Mouse (Mus musculus) stomach, postnatal 0 days (tissue): ENCODE results near the gene Tmem198.

Experiments used
- CTCF ChIP-seq: IDR thresholded peaks from 2 replicates; pipeline ENCODE4 v1.5.1; 2016; ENCODE audit warnings: antibody characterized with exemption, low read depth, mild to moderate bottlenecking, moderate library complexity
- EP300 ChIP-seq: optimal IDR thresholded peaks from 2 replicates; pipeline ENCODE3; 2016; ENCODE audit warnings: antibody characterized with exemption

DNA sequence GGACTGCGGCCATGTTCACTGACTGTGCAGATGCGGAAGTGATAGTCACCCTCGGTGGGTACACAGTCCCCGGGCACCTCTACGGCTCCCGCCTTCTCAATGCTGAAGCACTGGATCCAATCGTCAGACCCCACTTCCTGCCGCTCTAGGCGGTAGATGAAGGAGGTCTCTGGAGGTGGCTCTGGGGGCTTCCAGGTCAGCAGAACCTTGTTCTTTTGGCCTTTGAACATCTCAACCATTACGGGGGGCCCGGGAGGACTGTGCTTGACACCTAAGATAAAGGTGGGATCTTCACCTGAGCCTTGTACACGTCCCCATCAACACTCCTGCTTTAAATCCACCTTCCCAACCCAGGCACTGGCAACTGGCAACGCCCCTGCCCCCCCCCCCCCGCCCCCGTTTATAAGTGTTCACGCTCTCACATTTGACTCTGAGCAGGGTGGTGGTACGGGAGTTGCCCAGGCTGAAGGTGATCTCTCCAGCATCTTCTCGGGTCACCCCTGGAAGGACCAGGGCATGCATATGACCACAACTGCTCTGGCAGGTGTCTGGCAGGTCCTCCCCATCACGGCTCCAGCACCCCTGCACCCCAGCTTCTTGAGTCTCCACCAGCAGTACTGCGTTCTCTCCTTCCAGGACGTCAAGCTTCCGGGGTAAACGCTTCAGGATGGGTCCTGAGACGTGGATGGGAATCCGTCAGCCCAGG, 23.8 kb downstream of the Tmem198 start:
- TF ChIP-seq CTCF (no peak), EP300 (no peak)
